Mouse (Mus musculus): ENCODE results near the gene Pusl1. TPM values are rescaled to one million over a fixed set of nuclear protein-coding genes. Genes with fewer than 3 reads are reported as not detected.
A peak's percentile ranks its signal among the peaks of the same experiment; 100 is the strongest.

Pusl1 gene
- 10 to 100 TPM in 3 of 4 experiments, 1 to 10 TPM in 1; 9.6 to 11.9 (median 10.9) TPM for total RNA-seq (2022)

DNA sequence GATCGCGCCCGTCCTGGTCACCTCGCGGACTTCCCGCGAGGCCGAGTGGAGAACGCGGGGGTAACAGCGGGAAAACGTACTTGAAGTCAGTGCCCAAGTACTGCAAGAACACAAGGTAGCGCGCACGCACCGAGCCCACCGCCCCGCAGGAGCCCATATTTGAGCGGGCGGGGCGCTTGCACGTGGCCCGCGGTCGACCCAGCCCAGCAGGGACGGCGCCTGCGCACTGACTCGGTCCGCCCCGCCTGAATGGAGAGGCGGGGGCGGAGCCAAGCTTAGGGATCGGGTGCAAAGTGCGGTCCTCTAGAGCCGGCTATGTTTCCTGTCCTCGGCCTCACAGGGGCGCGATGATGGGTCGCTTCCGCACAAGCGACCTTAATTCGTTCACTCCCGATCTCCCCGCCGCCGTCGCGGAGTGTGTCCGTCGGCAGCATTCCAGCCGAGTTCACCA lies at the start of gene Pusl1, which contains the start of gene Acap3:
TSS of gene Pusl1 (minus strand) at position 231 of the 451 bp plus-strand sequence.
TSS of gene Acap3 (plus strand) at position 272 of the 451 bp plus-strand sequence.
- peak; percentile 94 for DNase-seq (ENCODE audit: low spot score)

DNA sequence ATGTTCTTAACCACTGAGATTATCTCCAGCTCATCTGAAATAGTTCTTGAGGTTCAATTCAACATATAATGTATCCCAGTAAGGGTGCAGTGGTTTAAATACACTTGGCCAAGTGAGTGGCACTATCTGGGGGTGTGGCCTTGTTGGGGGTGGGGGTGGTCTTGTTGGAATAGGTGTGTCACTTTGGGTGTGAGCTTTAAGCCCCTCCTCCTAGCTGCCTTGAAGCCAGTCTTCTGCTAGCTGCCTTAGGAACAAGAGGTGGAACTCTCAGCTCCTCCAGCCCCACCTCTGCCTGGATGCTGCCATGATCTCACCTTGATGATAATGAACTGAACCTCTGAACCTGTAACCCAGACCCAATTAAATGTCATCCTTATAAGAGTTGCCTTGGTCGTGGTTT lies 40.5 kb upstream of the Pusl1 start:
- DNase-seq (ENCODE audit: low spot score), result no peak

- no peak for DNase-seq (ENCODE audit: low spot score)
Measured at GRCm38 (mm10) chr4:155908751-155909150, 17.2 kb upstream of the Pusl1 start.

- no peak for DNase-seq (ENCODE audit: low spot score)
Measured at GRCm38 (mm10) chr4:155908281-155908680, 16.7 kb upstream of the Pusl1 start.

DNA sequence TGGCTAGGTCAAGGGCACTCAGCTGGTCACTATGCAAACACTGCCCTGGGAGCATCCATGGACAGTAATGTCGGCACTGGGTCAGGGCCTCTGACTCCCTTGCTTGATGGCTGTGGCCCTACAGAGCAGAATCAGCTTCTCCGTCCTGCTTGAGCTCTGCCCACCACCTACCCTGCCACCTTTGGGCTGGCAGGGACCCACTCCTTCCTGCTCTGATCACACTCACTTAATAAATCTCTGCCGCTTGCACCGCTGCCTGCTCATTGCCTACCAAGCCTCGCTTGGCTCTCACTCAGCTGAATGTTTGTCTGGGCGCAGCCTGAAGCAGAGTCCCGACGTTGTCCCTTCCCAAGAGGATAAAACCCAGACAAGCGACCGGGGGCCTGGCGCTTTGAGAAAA lies 15.4 kb upstream of the Pusl1 start:
- DNase-seq (ENCODE audit: low spot score), result no peak

- DNase-seq (ENCODE audit: low spot score), result no peak
Measured at GRCm38 (mm10) chr4:155906125-155906524, 14.5 kb upstream of the Pusl1 start.

GRCm38 (mm10) chr4:155905634-155906033 lies 14.1 kb upstream of the Pusl1 start:
- DNase-seq (ENCODE audit: low spot score), result no peak

GRCm38 (mm10) chr4:155904318-155905102 lies 12.9 kb upstream of the Pusl1 start:
- peak; percentile 0 for DNase-seq (ENCODE audit: low spot score)

DNA sequence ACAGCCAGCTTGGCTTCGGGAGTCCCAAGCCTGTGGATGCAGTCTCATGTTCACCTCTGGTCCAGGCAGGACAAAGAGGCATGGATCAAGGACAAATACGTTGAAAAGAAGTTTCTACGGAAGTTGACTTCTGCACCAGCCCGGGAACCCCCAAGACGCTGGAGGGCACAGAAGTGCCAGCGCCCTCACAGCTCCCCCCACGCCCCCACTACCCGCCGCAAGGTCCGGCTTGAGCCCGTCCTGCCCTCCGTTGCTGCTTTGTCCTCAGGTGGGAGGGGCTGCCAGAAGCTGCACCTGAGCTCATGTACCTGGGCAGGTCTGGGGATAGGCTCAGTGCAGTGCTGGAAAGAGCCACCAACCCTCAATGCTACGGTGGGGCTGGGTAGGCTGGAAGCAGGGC lies 11.7 kb upstream of the Pusl1 start:
- no peak for DNase-seq (ENCODE audit: low spot score)

- no peak for DNase-seq (ENCODE audit: low spot score)
Measured at GRCm38 (mm10) chr4:155901205-155901604, 9.6 kb upstream of the Pusl1 start.

- no peak for DNase-seq (ENCODE audit: low spot score)
Measured at GRCm38 (mm10) chr4:155899355-155899754, 7.8 kb upstream of the Pusl1 start.

DNA sequence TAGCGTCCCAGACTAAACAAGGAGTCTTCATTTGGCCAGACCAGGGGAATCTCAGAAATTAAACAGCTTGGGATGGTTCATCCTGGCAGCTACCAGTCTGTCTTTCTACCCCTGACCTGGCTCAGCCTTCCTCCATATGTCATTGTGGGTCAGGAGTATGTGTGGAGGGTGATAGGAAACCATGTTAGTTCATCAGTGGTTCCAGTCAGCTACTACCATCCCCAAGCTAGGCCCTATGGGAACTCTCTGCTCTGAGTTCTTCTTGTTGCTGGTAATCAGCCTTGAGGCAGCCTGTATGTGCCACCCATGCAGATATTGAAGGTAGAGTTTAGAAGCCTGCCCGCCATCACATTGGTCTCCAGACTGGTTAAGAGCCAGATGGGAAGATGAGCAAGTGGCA lies 6.7 kb upstream of the Pusl1 start:
- DNase-seq (ENCODE audit: low spot score), result no peak

DNA sequence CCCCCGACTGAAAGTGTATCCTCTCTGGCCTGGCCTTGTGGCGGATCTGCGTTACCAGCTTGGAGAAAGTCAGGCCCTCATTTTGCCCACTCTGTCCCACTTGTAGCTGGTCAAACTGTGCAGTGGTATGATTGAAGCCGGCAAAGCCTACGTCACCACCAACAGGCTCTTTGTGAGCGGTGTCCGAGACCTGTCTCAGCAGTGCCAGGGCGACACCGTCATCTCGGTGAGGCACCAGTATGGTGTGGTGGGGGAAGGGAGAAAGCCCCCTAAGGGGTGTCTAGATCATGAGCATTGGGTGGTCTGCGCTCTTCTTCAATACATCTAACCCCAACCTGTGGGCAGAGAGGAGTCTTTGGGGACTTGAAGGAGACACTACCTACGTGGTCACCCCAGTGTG lies 4.9 kb upstream of the Pusl1 start:
- no peak for DNase-seq (ENCODE audit: low spot score)

- DNase-seq (ENCODE audit: low spot score), result no peak
Measured at GRCm38 (mm10) chr4:155895826-155896225, 4.2 kb upstream of the Pusl1 start.

GRCm38 (mm10) chr4:155895216-155895615 lies 3.6 kb upstream of the Pusl1 start:
- DNase-seq (ENCODE audit: low spot score), result peak; percentile 70

DNA sequence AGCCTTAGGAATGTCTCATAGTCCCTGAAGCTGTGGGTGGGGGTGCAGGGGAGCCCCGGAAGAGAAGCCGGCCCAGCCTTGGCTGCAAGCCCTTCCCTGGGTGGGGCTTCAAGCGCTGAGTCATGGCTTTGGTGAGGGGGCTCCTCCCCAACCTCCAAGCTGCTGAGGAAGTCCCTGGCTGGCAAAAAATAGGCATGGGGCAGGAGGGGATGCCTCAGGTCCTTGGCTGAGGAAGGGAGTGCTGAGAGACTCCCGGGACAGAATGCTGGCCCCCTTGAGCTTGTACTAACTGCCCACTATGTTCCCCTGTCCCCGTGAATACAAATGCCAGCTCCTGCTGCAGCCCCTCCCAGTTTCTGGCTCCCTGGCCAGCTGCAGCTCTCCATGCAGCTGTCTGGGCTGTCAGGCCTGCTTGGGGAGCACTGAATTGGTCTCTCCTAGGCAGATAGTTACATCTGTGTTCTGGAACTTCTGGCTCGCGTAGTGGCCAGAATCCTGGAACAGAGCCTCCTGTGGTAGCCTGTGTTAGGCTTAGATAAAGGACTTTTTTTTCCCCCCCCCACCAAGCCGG lies 2.8 kb upstream of the Pusl1 start:
- DNase-seq (ENCODE audit: low spot score), result peak; percentile 86

DNA sequence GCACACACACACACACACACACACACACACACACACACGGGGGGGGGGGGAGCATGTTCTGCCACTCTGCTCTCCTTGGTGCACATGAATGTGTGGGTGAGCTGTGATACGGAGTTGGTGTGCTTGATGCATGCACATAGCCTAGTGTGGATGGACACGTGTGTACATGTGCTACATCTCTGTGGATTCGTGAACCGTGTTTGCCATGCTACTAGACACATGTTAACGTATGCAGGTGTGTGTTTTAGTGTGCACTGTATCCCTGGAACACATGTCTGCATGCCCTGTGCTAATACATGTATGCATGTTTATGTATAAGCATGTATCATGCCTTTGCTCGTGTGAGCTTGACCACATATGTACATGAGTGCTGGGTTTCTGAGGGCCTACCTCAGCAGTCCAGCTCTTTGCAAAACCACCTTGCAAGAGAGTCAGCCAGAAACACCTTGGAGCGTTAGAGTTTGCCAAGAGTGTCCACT lies 1.7 kb upstream of the Pusl1 start:
- no peak for DNase-seq (ENCODE audit: low spot score)

GRCm38 (mm10) chr4:155892438-155893211 lies 1.0 kb upstream of the Pusl1 start:
- peak; percentile 35 for DNase-seq (ENCODE audit: low spot score)

DNA sequence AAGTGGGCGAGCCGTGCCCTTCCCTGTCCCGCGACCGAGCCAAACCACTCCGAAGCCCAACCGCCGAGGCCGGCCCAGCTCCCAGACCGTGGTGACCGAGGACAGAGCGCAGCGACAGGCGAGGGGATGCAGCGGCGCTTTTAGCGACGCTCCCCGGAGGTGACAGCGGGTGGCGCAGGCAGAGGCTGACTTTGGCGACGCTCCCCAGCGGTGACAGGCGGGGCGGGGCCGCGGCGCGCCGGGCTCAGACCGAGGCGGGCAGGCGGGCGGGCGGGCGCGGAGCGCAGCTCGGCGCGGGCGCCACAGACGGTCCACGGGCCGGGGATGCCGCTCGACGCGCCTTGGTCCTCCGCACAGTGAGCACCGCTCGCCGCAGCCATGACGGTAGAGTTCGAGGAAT lies 436 bp upstream of the Pusl1 start:
- peak; percentile 61 for DNase-seq (ENCODE audit: low spot score)

DNA sequence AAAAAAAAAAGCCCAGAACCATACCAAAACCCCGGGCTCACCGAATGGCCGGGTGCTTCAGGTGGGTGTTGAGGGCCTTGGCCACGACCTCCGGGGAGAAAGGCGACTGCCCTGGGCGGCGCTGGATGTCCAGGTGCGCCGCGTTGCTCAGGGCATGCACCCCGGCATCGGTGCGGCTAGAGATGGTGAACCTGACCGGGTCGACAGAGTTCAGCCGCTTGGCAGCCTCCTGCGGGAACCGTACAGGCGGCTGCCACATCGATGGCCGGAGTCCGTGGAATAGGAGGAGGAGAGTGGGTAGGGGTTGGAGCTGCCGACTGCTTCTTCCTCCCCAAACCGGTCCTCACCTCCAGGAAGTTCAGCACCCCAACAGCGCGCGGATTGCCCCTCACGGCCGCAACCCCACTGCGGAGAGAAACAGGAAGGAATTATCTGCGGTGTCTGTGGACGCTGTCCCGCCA lies 540 bp downstream of the Pusl1 start:
- no peak for DNase-seq (ENCODE audit: low spot score)

- DNase-seq (ENCODE audit: low spot score), result no peak
Measured at GRCm38 (mm10) chr4:155889316-155889715, 2.3 kb downstream of the Pusl1 start.

DNA sequence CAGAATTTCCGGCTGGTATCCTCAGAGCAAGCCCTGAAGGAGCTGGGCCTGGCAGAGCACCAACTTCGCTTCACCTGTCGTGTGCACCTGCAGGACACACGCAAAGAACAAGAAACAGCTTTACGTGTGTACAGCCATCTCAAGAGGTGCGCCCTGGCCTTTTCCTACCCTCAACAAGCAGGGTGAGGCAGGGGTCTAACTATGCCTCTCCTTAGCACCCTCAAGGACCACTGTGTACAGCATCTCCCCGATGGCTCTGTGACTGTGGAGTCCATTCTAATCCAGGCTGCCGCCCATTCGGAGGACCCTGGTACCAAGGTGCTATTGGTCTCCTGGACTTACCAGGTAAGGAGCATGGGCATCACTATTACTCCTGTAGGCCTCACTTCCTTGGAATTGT lies 3.4 kb downstream of the Pusl1 start:
- DNase-seq (ENCODE audit: low spot score), result no peak
